Mouse (Mus musculus): ENCODE results near the gene Nbeal2.

Nbeal2 gene

DNA sequence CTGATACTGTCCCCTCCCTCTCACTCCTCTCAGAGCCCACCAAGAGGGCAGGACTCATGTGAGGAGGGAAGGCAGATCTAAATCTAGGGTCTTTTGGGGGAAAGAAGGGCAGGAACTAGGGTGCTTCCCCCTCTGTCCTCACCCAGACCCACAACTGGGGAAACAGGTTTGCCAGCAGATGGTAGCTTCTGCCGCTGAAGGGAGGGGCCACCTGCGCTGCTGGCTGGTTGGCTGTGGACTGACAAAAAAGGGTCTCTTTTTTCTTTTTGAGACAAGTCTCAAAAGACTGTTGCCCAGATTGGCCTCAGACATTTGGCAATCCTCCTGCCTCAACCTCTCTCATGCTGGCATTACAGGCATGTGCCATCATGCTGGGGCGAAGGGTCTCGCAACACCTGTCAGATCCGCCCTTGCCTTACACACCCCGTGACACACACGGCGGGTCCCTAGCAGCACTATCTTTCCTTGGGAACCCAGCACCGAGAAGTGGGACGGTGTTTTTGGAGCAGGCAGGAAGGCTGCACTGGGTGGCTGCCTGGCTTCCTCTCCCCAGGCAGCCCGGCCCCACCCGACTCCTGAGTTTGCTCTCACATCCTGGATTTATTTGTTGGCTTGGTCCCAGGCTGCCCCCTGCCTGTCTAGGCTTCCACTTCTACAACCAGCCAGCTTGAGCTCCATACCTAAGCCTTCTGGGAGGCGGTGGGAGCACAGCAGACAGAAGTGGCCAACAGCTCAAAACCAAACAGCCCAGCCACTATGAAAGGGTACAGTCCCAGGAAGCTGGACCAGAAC is 1.8 kb downstream of the Nbeal2 start:
- no peak for DNase-seq (ENCODE audit: low read depth, low spot score)

DNA sequence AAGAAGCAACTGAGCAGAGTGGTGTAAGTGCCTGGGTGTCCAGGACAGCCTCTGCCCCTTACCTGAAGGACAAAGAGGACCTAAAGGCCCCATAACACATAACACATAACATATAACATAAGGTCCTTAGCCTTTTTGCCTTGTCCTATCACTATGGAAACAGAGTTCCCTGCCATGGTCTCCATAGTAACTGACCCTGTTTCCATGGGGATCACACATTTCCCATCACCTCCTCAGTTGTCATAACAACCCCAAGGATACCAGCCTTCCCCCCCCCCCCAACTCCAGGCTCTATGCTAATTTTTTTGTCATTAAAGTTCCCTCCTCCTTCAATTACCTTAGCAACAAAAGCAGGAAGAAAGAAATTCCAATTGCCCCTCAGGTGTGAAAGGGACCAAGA is 4.2 kb downstream of the Nbeal2 start:
- no peak for DNase-seq (ENCODE audit: low read depth, low spot score)

DNA sequence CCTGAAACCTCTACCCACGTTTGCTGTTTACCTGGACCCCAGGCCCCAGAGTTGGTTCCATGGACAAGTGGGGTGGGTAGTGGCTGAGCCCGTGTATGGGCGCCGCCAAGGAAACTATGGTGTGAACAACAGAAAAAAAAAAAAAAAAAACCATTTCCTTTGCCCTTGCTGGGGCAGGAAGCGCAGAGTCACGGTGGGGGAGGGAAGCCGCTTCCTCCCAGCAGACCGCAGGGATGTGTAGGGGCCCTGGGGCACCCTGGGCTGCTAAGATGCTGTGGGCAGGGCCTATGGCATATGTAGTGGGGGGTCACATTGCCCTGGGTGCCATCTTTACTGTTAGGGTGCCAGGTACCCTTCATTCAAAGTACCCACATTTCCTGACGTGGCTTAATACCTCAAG is 8.7 kb downstream of the Nbeal2 start:
- DNase-seq (ENCODE audit: low read depth, low spot score), result no peak

DNA sequence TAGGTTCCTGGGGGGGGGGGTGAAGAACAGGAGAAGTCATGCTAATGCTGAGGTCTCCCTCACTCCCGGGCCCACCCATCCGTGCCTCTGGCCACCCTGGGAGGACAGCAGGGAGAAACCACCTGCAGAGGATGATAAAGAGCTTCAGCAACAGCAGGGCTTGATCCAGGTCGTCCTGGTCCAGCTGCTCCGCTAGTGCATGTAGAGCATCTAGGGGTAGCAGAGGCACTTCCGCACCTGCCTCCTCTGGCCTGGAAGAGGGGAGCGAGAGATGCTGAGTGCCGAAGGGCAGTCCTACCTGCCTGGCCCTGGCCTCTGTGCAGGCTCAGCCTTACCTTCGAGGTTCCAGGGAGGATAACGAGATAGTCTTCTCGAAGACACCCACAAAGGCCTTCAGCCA is 9.7 kb downstream of the Nbeal2 start:
- DNase-seq (ENCODE audit: low read depth, low spot score), result no peak

DNA sequence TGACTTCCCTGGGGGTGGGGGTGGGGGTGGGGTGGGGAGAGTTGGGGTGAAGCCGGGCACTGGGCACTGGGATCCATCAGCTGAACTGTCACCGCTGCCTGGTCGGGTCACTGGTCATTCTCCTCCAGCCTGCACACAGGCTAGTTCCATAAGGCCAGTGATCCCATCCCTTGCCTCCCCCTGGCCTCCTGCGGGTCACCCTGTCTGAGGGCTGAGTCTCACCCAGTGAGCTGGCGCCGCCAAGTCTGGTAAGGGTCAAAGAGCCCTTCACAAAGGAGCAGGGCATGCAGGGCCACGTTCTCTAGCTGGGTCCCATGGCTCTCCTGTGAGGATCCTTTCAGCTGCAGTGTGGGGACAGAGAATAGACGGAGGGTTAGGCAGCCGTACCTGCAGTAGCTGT is 10.2 kb downstream of the Nbeal2 start:
- DNase-seq (ENCODE audit: low read depth, low spot score), result no peak

DNA sequence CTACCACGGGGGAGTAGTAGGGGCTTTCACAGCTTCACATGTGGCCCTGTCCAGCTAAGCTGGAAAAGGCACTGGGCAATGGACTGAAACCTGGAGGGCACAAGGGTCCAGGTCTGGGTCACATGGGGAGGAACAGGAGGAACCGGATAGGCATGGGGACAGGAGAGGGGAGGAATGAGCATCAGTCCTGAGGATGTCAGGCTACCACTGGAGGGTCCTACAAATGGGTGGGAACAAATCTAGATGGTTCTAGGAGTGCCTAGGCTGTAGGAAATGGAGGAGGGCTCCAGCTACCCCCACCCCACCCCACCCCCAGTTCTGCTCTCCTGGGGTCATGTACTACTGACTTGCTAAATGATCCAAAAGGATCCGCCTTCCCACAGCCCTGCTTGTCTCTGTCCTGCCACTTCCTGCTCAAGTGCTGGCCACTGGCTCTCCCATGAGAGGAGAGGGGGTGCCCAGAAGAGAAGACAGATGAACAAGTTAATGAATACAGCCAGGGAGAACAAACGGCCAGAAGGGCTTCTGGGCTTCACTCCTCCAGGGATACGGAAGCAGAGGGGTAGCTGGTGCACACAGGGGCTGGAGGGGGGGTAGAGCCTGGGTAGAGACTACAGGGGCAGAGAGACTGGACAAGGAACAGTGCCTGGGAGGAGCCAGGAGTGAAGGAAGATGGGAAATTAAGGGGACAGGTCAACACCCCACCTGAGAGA is 11.0 kb downstream of the Nbeal2 start:
- DNase-seq (ENCODE audit: low read depth, low spot score), result no peak

DNA sequence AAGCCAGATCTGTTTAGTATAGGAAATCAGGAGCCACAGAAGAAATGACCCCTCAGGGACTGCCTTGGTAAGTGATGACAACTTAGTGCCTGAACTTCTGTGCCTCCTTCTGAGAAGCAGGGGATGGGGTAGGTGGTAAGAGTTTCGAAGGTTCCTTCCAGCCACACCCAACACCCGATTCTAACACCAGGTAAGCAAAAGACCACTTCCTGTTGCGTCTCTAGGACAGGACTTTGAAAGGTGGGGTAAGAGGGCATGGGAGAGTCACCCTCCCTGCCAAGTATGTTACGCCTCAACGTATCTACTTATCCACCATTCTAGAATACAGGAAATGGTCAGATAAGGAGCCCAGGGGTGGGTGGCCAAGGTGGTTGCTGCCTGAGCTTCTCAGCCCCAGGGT is 13.0 kb downstream of the Nbeal2 start:
- DNase-seq (ENCODE audit: low read depth, low spot score), result no peak

DNA sequence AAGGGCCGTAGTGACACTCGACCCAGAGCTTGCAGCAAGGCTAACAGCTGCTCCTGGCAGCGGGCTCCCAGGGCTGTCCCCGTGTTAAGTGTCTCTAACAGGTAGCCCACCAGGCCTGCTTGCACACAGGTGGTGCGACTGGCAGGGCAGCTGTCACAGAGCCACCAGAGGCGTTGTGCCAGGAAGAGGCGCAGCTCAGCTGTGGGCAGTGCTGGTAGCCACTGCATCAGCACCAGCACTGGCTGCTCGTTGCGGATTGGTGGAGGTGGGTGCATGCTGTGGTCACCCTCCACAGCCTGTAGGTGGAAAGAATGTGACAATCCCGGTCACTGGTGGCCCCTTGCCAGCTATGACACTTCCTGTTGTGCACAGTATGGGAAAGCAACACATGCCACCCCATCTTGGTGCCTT is 15.3 kb downstream of the Nbeal2 start:
- no peak for DNase-seq (ENCODE audit: low read depth, low spot score)

DNA sequence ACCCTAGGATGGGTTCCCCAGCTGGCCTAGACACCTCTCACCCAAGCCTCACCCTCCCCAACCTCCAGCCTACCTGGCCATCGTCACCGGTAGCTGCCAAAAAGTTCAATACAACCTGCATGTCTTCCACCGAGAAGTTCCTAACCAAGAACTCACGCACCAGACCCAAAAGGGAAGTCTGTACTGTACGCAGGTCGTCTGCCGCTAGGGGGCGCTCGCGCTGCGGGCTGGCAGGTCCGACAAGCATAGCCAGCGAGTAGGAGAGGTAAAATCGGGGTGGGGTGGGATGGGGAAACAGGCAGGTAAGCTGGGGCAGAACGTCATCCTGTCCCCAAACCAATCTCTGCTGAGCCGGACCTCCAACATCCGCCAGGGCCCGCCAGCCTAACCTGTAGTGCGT is 18.7 kb downstream of the Nbeal2 start:
- DNase-seq (ENCODE audit: low read depth, low spot score), result peak; percentile 77

DNA sequence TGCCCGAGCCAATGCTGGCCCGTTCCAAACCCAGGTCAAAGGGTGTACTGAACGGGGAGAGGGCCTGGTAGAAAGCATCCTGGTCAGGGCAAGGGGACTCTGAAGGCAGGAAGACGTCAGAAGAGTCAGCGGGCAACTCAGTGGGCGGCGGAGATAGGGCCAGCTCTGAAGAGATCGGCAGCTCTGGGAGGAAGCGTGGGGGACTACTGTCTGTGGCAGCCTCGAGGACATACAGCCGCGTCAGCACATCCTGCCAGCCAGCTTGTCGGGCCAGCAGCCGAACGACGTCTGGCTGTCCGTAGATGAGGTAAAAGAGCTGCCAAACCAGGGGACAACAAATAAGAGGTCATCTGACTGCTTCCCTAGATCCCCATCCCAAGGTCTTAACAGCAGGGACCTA is 20.1 kb downstream of the Nbeal2 start:
- no peak for DNase-seq (ENCODE audit: low read depth, low spot score)

DNA sequence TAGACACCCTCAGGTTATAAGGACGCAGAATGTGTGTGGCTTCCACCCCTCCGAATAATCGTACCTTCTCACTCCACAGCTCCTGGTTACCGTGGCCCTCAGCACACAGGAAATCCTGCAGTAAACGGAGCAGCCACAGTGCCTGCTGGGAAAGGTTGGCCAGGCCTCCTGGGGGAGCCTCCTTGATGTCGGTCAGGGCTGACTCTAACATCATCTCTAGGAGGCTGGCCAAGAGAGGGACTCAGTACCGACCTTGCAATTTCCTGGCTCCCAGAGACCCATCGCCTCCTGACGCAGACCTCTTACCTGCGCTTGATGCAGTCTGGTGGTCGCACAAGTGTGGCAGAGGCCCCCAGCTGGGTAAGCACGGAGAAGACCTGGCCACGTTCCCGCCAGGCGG is 21.3 kb downstream of the Nbeal2 start:
- DNase-seq (ENCODE audit: low read depth, low spot score), result no peak

DNA sequence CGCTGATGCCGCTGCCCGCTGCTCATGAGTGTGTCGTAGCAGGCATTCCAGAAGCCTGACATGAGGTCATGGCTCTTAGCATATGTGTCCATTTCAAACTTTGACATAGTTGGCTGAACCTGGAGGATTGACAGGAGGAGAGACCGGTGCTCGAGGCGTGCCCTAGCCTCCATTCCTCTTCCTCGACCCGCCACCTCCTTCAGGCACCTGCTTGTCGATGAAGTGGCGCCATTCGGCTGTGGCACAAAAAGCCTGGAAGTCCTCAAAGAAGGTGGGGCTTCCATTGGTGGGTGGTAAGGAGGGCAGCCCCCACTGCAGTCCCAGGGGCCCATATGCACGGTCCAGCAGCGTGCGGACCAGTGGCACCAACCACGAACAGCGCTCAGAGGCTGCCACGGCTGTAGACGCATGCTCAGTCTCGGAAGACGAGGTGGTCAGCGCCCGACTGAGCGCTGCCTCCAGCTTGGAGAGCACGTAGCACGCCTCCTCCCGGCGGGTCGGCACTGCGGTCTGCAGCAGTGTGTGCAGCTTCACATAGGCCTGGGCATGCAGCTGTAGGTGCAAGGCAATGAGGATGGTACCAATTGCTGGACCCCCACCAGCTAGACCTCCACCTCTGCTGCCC is 22.2 kb downstream of the Nbeal2 start:
- DNase-seq (ENCODE audit: low read depth, low spot score), result no peak

DNA sequence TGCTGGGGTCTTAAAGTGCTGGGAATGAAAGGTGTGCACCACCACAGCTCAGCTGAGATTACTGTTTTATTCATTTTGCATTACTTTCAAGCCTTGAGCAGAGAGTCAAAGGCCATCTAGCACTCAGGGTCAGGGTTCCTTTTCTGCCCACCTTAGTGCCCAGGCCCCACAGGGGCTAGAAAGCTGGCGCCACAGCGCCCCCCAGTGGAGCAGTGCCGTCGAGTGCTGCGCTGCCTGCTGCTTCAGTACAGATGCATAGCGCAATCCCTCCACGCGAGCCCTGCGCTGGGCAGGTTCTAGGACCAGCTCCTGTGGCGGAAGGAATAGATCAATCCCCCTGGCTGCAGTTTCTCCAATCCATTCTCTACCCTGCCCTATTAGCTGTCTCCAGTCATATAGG is 22.8 kb downstream of the Nbeal2 start:
- peak; percentile 29 for DNase-seq (ENCODE audit: low read depth, low spot score)

DNA sequence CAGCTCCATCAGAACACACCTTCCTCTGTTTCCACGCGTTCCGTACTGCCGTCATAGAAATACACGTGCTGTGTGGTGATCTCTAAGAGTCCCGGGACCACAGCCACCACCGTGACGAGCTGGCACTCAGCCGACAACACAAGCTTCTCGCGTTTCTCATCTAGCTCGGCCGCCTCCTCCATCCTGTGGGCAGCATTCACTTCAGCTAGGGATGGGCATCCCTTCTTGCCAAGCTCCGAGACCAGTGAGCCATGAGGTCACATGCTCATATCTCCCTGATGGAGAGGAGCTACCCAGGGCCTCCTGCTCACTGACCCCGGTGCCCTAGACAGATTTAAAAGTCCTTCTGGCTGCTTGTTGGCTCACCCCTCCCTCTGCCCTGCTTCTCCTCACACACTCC is 23.8 kb downstream of the Nbeal2 start:
- DNase-seq (ENCODE audit: low read depth, low spot score), result no peak

DNA sequence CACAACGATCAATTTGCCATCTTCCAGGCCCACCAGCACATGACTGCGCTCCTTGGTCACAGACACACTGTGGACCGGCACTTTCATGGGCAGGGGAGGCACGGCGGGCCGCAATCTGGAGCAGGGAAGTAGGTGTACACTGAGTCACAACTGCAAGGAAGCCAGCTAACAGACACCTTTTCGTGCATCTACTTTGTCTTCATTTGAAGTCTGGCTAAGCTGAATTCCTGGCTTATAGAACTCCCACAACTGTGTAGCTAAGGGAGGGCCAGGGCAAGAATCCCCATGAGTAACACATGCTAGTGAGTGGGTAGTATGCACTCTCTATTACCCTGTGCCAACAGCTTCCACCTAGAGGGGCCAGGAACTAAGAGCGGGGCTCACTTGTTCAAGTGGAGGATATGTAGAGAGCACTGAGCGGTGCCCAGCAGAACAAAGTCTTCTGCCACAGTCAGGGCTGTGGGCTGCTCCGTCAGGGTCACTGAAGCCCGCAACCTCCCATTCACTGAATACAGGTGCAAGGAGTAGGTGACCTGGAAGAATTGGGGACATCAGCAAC is 28.5 kb downstream of the Nbeal2 start:
- DNase-seq (ENCODE audit: low read depth, low spot score), result peak; percentile 20

DNA sequence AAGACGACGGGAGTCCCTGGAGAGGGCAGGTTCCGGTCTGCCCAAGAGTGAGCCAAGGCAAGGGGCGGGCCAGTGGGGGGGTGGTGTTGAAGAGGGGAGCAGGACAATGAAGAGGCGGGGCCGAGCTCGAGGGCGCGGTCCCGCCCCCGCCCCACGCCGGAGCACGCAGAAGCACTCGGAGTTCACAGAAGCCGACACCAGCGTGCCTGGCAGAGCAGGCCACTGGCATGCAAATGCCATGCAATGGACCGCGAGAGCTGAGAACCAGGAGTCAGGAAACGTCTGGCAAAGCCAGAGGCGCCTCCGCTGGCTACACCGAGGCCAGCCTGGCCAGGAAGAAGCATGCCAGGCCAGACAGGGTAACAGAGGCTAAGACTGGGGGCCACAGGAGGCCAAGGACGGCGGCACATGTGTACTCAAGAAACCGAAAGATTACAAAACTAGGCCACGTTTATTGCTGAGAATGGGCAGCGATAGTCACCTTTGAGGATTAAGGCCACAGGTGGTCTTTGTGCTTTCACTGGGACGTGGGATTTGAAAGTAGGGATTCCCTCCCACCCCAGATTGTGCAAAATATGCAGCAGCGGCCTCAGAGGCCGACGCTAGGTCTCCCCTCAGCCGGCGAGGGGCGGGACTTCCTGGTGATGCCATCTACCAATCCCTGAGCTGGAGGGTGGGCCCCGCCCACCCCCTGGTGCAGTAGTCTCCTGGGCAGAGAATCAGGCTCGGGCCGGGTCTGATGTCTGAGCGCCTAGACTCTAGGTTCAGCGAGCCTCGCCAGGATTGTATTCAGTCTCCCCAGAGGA is 29.4 kb downstream of the Nbeal2 start, which contains the start of gene Nradd:
Nradd (minus strand) TSS at position 92 of the 806 bp plus-strand sequence.
- peak; percentile 96 for DNase-seq (ENCODE audit: low read depth, low spot score)

DNA sequence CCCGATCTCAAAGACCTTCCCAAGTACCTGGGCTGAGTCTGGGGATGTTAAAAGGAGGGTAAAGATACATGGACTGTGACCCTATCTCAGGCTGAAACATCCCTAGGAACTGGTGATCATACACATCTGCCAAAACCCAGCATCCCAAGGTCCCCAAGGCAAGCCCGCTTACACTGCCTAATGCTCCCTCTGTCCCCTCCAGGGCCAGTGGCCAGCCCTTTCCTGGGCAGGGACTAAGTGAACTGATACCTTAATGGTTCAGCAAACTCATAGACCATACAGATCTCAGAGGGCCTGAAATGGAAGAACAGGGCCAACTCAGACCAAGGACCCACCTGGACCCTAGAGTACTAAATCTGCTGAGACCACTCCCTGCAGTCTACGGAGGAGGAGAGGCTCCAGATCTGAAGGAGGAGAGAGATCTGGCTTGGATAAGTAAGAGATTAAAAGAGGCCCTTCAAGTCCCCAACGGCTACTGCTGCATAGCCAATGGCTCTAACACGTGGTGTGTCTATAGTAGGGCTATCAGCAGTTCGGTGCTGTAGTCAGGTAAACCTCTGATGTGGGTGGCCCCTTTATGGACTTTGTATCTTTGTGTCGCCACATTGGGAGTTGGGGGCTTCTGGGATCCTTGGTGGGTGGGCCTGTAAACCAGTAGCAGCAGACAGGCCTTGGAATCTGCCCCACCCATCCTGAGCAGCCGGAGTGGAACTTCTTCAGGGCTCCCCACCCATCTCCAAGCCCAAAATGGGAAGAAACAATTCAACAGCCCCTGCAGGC is 30.4 kb downstream of the Nbeal2 start:
- DNase-seq (ENCODE audit: low read depth, low spot score), result peak; percentile 42

DNA sequence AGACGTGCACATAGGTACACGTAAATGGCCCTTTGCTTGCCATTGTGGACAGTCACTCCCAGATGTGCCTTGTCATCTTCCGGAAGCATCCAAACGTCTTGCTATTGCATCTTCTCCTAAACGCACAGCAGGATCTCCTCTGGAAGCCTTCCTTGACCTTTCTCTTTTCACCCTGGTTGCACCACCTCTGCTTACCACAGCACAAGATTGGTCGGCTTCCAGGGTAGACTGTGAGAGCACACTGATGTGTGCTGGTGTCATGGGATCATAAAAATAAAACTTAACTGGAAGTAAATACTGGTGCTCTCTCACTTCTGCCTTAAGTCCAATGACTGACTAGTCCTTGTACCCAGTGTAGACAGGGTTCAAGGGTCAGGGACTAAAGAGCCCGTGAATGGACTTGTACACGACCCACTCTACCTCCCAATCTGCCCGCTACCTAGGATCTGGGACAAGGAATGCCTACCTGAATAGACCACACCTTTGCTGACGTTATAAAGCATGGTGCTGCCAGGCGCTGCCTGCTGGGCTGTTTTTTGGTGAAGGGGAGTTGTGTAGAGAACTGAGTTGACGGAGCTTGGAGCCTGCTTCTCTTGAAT is 31.2 kb downstream of the Nbeal2 start:
- peak; percentile 26 for DNase-seq (ENCODE audit: low read depth, low spot score)

DNA sequence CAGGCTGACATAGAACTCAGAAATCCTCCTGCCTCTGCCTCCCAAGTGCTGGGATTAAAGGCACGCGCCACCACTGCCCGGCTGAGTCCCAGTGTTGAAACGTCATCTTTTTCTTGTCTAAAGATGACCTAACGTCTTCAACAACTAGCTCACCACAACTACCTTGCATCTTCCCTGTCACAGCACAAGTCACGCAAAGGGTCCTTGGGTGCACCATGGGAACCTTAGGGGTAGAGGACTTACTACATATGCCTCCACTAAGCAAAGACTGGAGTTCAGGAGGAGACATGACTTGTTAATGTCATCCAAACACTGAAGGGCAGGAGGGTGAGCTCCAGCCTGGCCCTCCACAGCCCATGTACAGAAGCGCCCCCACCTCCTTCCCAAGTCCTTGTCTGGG is 33.3 kb downstream of the Nbeal2 start:
- no peak for DNase-seq (ENCODE audit: low read depth, low spot score)

DNA sequence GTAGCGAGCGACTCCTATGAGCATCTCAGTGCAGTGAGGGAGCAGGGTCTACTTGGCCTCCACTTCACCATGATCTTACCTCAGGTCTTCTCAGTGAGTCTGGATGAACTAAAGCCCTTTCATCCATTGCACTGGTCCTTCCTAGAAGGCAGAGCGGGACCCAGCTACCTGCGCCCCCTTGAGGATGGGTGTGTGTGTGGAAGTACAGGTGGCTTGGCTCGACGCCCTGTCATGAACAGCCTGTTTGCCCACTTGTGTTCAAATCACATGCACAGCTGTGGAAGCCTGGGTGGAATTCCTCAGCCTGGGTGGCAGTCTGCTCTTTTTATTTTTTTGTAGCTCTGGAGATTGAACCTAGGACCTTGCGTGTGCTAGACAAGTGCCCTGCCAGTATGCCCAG is 33.8 kb downstream of the Nbeal2 start:
- DNase-seq (ENCODE audit: low read depth, low spot score), result peak; percentile 45
